Mouse (Mus musculus) limb, embryonic 15.5 days (tissue): ENCODE data around the gene Ttc39a. TPM values are rescaled to one million over a fixed set of nuclear protein-coding genes. Genes with fewer than 3 reads are reported as not detected.
A peak's percentile ranks its signal among the peaks of the same experiment; 100 is the strongest.

ENCODE experiments used
- ATAC-seq: fragments of 200-750 bp; cut with Nextera tagmentation; 2 replicates; pipeline ENCODE4 v1.8.0; 2017; ENCODE audit warnings: low read depth, moderate TSS enrichment; ENCODE audit not compliant: insufficient number of reproducible peaks, low FRiP score, low TSS enrichment
- H3K27ac ChIP-seq: fragments of 300-500 bp; sonication (generic); 2 replicates; pipeline ENCODE4 v1.5.1; 2015; ENCODE audit warnings: moderate library complexity, mild to moderate bottlenecking, inconsistent platforms
- H3K27me3 ChIP-seq: fragments of 300-500 bp; sonication (generic); 2 replicates; pipeline ENCODE4 v1.6.1; 2015; ENCODE audit warnings: inconsistent platforms
- H3K36me3 ChIP-seq: fragments of 300-500 bp; sonication (generic); 2 replicates; pipeline ENCODE4 v1.6.1; 2015; ENCODE audit warnings: inconsistent platforms
- H3K4me1 ChIP-seq: fragments of 300-500 bp; sonication (generic); 2 replicates; pipeline ENCODE4 v1.6.1; 2015; ENCODE audit warnings: inconsistent platforms
- H3K4me2 ChIP-seq: fragments of 300-500 bp; sonication (generic); 2 replicates; pipeline ENCODE4 v1.6.1; 2015; ENCODE audit warnings: mild to moderate bottlenecking, inconsistent platforms
- H3K4me3 ChIP-seq: fragments of 300-500 bp; sonication (generic); 2 replicates; pipeline ENCODE4 v1.5.1; 2015; ENCODE audit warnings: mild to moderate bottlenecking, inconsistent platforms
- H3K9ac ChIP-seq: fragments of 300-500 bp; sonication (generic); 2 replicates; pipeline ENCODE4 v1.6.1; 2015; ENCODE audit warnings: inconsistent platforms
- H3K9me3 ChIP-seq: fragments of 300-500 bp; sonication (generic); 2 replicates; pipeline ENCODE4 v1.6.1; 2016; ENCODE audit warnings: inconsistent platforms
- WGBS: fragments of 180-500 bp; shearing (Covaris S2); methylation state at CpG from one replicate; pipeline ENCODE4 v1.1.7; 2015; 5-methylcytosine and 5-hydroxymethylcytosine counted together
- polyA plus RNA-seq: library from polyadenylated mRNA; unstranded; fragments of >200 nt; fragmentation: Nextera tagmentation; extraction: Ambion mirVana; gene quantifications from 2 replicates; pipeline ENCODE4 v1.2.1, GENCODE M21; 2015

Gene Ttc39a
- polyA plus RNA-seq, 1 experiment from 2014 or later: 4.0 TPM

DNA sequence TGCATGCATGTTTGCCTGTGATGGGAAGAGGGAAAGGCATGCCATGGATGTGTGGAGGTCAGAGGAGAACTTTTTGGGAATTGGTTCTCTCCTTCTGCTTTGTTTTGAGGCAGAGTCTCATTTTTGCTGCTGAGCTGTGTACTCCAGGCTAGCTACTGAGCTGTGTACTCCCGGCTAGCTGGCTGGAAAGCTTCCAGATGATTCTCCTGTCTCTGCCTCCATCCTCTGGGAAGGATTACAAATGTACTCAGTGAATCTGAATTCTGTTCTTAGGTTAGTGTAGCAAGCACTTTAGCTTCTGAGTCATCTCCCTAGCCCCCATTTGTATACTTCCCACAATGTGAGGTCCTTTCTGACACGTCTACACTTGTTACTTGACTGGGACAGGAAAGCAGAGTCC, 17.0 kb downstream of the Ttc39a start:
- H3K27me3 ChIP-seq: no peaks in the 10 kb centered on the region
- no peak for ATAC-seq
- H3K36me3 ChIP-seq: no peaks in the 10 kb centered on the region
- H3K9ac ChIP-seq: no peak overlapping the region
- H3K4me3 ChIP-seq: no peak overlapping the region
- H3K27ac ChIP-seq: no peak overlapping the region
- no peak overlapping the region for H3K4me2 ChIP-seq
- no peaks in the 10 kb centered on the region for H3K9me3 ChIP-seq
- 72% methylated on average over 2 of the region's 2 CpGs for WGBS
- no peaks in the 10 kb centered on the region for H3K4me1 ChIP-seq

DNA sequence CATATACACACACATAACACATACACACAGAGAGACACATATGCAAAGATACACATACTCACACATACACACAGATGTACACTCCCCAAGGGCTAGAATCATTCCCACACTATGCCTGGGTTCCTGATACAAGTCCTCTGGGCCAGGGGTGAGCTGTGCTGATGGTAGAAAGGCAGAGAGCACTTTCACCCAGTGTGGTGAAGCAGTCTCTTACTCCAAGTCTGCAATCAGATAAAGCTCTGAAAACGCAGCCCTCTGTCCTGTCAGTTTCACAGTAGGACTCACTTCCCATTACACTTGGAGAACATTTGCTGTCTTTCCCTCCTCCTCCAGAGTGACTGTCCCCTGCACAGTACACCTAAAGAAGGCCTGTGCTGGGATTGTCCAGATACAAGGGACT, 20.6 kb downstream of the Ttc39a start:
- WGBS: 74% methylated on average over 1 of the region's 1 CpGs
- ATAC-seq: no peak

GRCm38 (mm10) chr4:109430250-109430649, 23.8 kb downstream of the Ttc39a start:
- H3K27me3 ChIP-seq: no peaks in the 10 kb centered on the region
- H3K27ac ChIP-seq: no peak overlapping the region
- no peak overlapping the region for H3K4me3 ChIP-seq
- 89% methylated on average over 7 of the region's 7 CpGs for WGBS
- no peak overlapping the region for H3K9ac ChIP-seq
- H3K9me3 ChIP-seq: no peaks in the 10 kb centered on the region
- no peaks in the 10 kb centered on the region for H3K36me3 ChIP-seq
- H3K4me1 ChIP-seq: peaks cover 15% of the 10 kb centered on the region
- H3K4me2 ChIP-seq: no peak overlapping the region
- no peak for ATAC-seq

More for the DNA sequence above, 20.6 kb downstream of the Ttc39a start:
- no peak overlapping the region for H3K4me3 ChIP-seq
- H3K9me3 ChIP-seq: no peaks in the 10 kb centered on the region
- H3K9ac ChIP-seq: no peak overlapping the region
- H3K27ac ChIP-seq: no peak overlapping the region
- no peaks in the 10 kb centered on the region for H3K27me3 ChIP-seq
- no peaks in the 10 kb centered on the region for H3K36me3 ChIP-seq
- H3K4me1 ChIP-seq: peaks cover 8% of the 10 kb centered on the region; the same call in 1 of the 2 replicates
- no peak overlapping the region for H3K4me2 ChIP-seq

DNA sequence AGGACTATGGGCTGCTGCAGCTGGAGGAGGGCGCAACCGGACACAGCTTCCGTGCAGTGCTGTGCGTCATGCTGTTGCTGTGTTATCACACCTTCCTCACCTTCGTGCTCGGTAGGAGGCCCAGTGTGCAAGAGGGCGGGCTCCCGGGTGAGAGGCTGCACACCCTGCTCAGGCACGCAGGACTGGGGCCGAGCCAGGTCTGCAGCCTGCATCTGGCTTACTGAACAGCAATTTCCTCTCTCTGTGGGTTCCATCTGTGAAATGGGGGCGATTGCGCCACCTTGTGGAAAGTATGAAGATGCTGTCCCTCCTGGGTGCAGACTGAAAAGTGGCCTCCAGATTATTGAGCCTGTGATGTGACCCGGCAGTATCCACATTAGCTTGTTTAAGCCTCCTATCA, 24.4 kb downstream of the Ttc39a start:
- H3K27ac ChIP-seq: no peak overlapping the region
- H3K36me3 ChIP-seq: no peaks in the 10 kb centered on the region
- no peak overlapping the region for H3K4me3 ChIP-seq
- H3K9me3 ChIP-seq: no peaks in the 10 kb centered on the region
- peaks cover 15% of the 10 kb centered on the region for H3K4me1 ChIP-seq
- peak; percentile 31; the same call in 1 of the 2 replicates for ATAC-seq
- H3K4me2 ChIP-seq: no peak overlapping the region
- no peaks in the 10 kb centered on the region for H3K27me3 ChIP-seq
- no peak overlapping the region for H3K9ac ChIP-seq
- 36% methylated on average over 13 of the region's 13 CpGs for WGBS

GRCm38 (mm10) chr4:109432668-109433375, 26.4 kb downstream of the Ttc39a start:
- ATAC-seq: no peak; the same call in 1 of the 2 replicates
- Histone ChIP-seq H3K4me2 (no peak overlapping the region), H3K27ac (no peak overlapping the region), H3K9me3 (no peaks in the 10 kb centered on the region), H3K27me3 (no peaks in the 10 kb centered on the region), H3K36me3 (no peaks in the 10 kb centered on the region), H3K4me1 (peaks cover 15% of the 10 kb centered on the region), H3K9ac (no peak overlapping the region), H3K4me3 (no peak overlapping the region)
- 49% methylated on average over 15 of the region's 16 CpGs for WGBS

DNA sequence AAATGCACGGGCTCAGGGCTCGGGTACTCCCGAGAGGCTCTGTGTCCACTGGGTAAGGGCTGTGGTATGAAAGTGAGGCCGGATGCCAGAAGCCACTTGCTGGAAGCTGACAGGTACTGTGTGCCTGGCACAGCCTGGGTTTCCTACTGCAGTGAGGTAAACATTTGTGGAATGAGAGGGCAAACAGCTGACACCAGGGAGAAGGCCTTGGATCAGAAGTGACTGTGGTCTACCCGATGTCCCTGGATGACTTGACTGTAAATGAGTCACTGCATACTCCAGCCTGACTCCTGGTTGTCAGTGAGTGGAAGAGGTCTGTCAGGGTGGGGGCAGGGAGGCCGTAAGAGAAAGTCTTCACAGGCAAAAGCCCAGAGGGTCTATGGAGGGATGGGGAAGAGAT, 27.2 kb downstream of the Ttc39a start:
- WGBS: 52% methylated on average over 6 of the region's 6 CpGs
- H3K36me3 ChIP-seq: no peaks in the 10 kb centered on the region
- no peak overlapping the region for H3K4me3 ChIP-seq
- no peaks in the 10 kb centered on the region for H3K9me3 ChIP-seq
- H3K27me3 ChIP-seq: no peaks in the 10 kb centered on the region
- no peak overlapping the region for H3K4me2 ChIP-seq
- no peak for ATAC-seq
- H3K4me1 ChIP-seq: peaks cover 15% of the 10 kb centered on the region
- H3K9ac ChIP-seq: no peak overlapping the region
- H3K27ac ChIP-seq: 0 out of 2 replicates have a peak overlapping the region, but pooled peaks have one; percentile 11

- no peaks in the 10 kb centered on the region for H3K36me3 ChIP-seq
- WGBS: 97% methylated on average over 1 of the region's 1 CpGs
These were observed 27.8 kb downstream of the Ttc39a start for GRCm38 (mm10) chr4:109434256-109434655.

DNA sequence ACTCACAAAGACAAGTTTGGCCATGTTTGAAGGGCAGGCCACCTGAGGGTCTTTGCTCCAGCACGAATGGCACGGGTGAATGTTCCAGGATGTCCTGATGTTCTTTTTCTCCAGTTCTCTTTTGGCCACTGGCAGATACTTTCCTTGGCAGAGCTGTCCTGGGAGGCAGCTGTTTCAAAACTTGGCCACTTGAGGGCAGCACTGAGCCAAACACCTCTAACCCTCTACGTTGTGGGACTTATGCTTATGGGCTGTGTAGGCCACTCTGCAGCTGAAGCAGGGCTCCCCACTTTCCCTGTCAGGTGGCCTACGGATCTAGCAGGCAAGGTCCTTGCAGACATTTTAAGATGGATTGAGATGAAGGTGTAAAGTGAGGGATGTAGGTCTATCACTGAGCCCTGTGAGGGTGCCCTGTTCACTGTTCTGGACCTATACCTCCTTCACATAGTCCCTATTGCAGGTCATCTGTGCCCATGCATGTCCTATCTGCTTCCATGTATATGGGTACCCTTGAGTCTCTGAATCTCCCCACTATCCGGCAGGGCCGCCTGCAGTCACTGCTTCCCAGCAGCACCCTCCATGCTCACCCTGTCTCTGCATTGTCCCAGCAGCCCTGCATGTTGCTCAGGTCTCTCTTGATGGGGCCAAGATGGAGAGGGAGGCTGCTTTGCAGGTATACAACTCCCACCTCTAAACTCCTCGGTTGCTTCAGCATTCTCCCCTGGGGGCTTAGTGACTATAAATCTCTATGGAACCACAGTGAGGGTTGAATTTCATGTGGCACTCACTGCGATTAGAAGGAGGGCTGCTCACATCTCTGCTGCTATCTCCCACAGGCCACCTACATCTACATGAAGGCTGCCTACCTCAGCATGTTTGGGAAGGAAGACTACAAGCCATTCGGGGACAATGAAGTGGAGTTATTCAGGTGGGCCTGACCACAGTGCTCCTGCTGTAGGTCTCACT, 31.8 kb downstream of the Ttc39a start:
- Histone ChIP-seq H3K4me2 (no peak overlapping the region), H3K4me3 (no peak overlapping the region), H3K9ac (no peak overlapping the region), H3K27me3 (no peaks in the 10 kb centered on the region), H3K4me1 (peaks cover 11% of the 10 kb centered on the region; the same call in 1 of the 2 replicates), H3K36me3 (peaks cover 2% of the 10 kb centered on the region; the same call in 1 of the 2 replicates), H3K9me3 (no peaks in the 10 kb centered on the region), H3K27ac (no peak overlapping the region)
- 45% methylated on average over 9 of the region's 9 CpGs for WGBS
- ATAC-seq: peak; percentile 27; the same call in 1 of the 2 replicates

More at GRCm38 (mm10) chr4:109434256-109434655, 27.8 kb downstream of the Ttc39a start:
- Histone ChIP-seq H3K9ac (no peak overlapping the region), H3K9me3 (no peaks in the 10 kb centered on the region), H3K27ac (no peak overlapping the region), H3K4me3 (no peak overlapping the region), H3K27me3 (no peaks in the 10 kb centered on the region), H3K4me1 (peaks cover 15% of the 10 kb centered on the region), H3K4me2 (no peak overlapping the region)
- no peak for ATAC-seq

GRCm38 (mm10) chr4:109439101-109439500, 32.7 kb downstream of the Ttc39a start:
- Histone ChIP-seq H3K27ac (no peak overlapping the region), H3K9me3 (no peaks in the 10 kb centered on the region), H3K4me2 (no peak overlapping the region), H3K4me3 (no peak overlapping the region), H3K4me1 (peaks cover 11% of the 10 kb centered on the region; the same call in 1 of the 2 replicates), H3K36me3 (peaks cover 5% of the 10 kb centered on the region; the same call in 1 of the 2 replicates), H3K27me3 (no peaks in the 10 kb centered on the region), H3K9ac (no peak overlapping the region)
- 79% methylated on average over 8 of the region's 8 CpGs for WGBS
- ATAC-seq: no peak

DNA sequence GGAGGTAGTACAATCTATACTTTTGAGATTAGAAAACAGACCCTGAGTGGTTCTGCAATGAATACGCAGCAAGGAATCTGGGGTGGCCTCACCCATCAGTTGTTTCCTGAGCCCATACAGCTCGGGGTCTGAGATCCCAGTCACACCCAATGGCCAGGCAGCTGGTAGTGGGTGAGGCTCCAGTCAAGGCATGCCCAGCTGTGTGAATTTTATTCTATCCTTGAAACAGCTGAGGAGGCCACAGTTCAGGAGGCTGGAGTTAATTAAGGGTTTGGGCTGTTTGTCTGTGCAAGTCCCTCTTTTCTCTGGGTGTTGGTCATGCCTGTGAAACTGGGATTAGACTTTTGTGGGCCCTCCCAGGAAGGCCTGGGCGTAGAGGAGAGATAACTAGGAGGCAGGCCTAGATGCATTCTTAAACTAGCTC, 33.4 kb downstream of the Ttc39a start:
- Histone ChIP-seq H3K4me1 (peaks cover 11% of the 10 kb centered on the region; the same call in 1 of the 2 replicates), H3K4me2 (no peak overlapping the region), H3K9me3 (no peaks in the 10 kb centered on the region), H3K27me3 (no peaks in the 10 kb centered on the region), H3K36me3 (peaks cover 9% of the 10 kb centered on the region; the same call in 1 of the 2 replicates), H3K27ac (peak overlapping the region; percentile 57), H3K9ac (no peak overlapping the region), H3K4me3 (no peak overlapping the region)
- ATAC-seq: 0 out of 2 replicates have a peak, but pooled peaks have one; percentile 53
- 48% methylated on average over 3 of the region's 3 CpGs for WGBS

GRCm38 (mm10) chr4:109440381-109440780, 34.0 kb downstream of the Ttc39a start:
- no peak overlapping the region for H3K4me2 ChIP-seq
- no peak overlapping the region for H3K9ac ChIP-seq
- H3K36me3 ChIP-seq: peaks cover 13% of the 10 kb centered on the region; the same call in 1 of the 2 replicates
- no peaks in the 10 kb centered on the region for H3K9me3 ChIP-seq
- H3K4me3 ChIP-seq: no peak overlapping the region
- ATAC-seq: no peak
- H3K27me3 ChIP-seq: no peaks in the 10 kb centered on the region
- 94% methylated on average over 5 of the region's 5 CpGs for WGBS
- peaks cover 11% of the 10 kb centered on the region; the same call in 1 of the 2 replicates for H3K4me1 ChIP-seq
- peak overlapping the region; percentile 57 for H3K27ac ChIP-seq
